Mouse (Mus musculus): ENCODE measurements around the gene Tmco1.
"Not testable (repeated sequence)": the region's sequence is repeated elsewhere in the genome, so short reads cannot be mapped to it uniquely, and the experiment has no call there.

Tmco1 gene

GRCm38 (mm10) chr1:167339177-167339781, 31.1 kb downstream of the Tmco1 start:
- no peak for DNase-seq

GRCm38 (mm10) chr1:167340111-167340787, 32.1 kb downstream of the Tmco1 start:
- no peak for DNase-seq

GRCm38 (mm10) chr1:167340910-167341528, 32.8 kb downstream of the Tmco1 start:
- no peak for DNase-seq

GRCm38 (mm10) chr1:167342831-167343230, 34.7 kb downstream of the Tmco1 start:
- DNase-seq = no peak

- DNase-seq = not testable (repeated sequence)
Measured at GRCm38 (mm10) chr1:167345994-167346520, 37.9 kb downstream of the Tmco1 start.

GRCm38 (mm10) chr1:167349206-167349605, 41.0 kb downstream of the Tmco1 start:
- DNase-seq = not testable (repeated sequence)

GRCm38 (mm10) chr1:167349815-167350596, 41.8 kb downstream of the Tmco1 start, which contains the start of gene Aldh9a1:
Gene Aldh9a1, plus strand, starts transcription at chr1:167349991.
- DNase-seq = peak; percentile 95

- DNase-seq = no peak
Measured at GRCm38 (mm10) chr1:167350597-167351415, 42.6 kb downstream of the Tmco1 start.

GRCm38 (mm10) chr1:167352403-167352802, 44.2 kb downstream of the Tmco1 start:
- DNase-seq = no peak

GRCm38 (mm10) chr1:167357387-167357786, 49.2 kb downstream of the Tmco1 start:
- DNase-seq = no peak

GRCm38 (mm10) chr1:167358731-167359130, 50.6 kb downstream of the Tmco1 start:
- DNase-seq = peak; percentile 47

GRCm38 (mm10) chr1:167360268-167360667, 52.1 kb downstream of the Tmco1 start:
- DNase-seq = no peak

GRCm38 (mm10) chr1:167362819-167363218, 54.6 kb downstream of the Tmco1 start:
- peak; percentile 33 for DNase-seq

- no peak for DNase-seq
Measured at GRCm38 (mm10) chr1:167363322-167363721, 55.1 kb downstream of the Tmco1 start.

GRCm38 (mm10) chr1:167365808-167366207, 57.6 kb downstream of the Tmco1 start:
- peak; percentile 66 for DNase-seq

- DNase-seq = peak; percentile 15
Measured at GRCm38 (mm10) chr1:167366621-167367020, 58.4 kb downstream of the Tmco1 start.

- DNase-seq = no peak
Measured at GRCm38 (mm10) chr1:167368018-167368417, 59.8 kb downstream of the Tmco1 start.

GRCm38 (mm10) chr1:167368513-167368912, 60.3 kb downstream of the Tmco1 start:
- no peak for DNase-seq

- DNase-seq = peak; percentile 91
Measured at GRCm38 (mm10) chr1:167369905-167370304, 61.7 kb downstream of the Tmco1 start.

- no peak for DNase-seq
Measured at GRCm38 (mm10) chr1:167372739-167373138, 64.6 kb downstream of the Tmco1 start.

GRCm38 (mm10) chr1:167374003-167374784, 66.0 kb downstream of the Tmco1 start:
- peak; percentile 84 for DNase-seq

Measured in kidney, postnatal 14 days (tissue).